Mouse (Mus musculus): Measurements from ENCODE around the gene Tor4a. TPM values are rescaled to one million over a fixed set of nuclear protein-coding genes. Genes with fewer than 3 reads are reported as not detected.
A peak's percentile ranks its signal among the peaks of the same experiment; 100 is the strongest.

The Tor4a gene
- polyA plus RNA-seq, 1 experiment from 2014 or later = 3.1 TPM

DNA sequence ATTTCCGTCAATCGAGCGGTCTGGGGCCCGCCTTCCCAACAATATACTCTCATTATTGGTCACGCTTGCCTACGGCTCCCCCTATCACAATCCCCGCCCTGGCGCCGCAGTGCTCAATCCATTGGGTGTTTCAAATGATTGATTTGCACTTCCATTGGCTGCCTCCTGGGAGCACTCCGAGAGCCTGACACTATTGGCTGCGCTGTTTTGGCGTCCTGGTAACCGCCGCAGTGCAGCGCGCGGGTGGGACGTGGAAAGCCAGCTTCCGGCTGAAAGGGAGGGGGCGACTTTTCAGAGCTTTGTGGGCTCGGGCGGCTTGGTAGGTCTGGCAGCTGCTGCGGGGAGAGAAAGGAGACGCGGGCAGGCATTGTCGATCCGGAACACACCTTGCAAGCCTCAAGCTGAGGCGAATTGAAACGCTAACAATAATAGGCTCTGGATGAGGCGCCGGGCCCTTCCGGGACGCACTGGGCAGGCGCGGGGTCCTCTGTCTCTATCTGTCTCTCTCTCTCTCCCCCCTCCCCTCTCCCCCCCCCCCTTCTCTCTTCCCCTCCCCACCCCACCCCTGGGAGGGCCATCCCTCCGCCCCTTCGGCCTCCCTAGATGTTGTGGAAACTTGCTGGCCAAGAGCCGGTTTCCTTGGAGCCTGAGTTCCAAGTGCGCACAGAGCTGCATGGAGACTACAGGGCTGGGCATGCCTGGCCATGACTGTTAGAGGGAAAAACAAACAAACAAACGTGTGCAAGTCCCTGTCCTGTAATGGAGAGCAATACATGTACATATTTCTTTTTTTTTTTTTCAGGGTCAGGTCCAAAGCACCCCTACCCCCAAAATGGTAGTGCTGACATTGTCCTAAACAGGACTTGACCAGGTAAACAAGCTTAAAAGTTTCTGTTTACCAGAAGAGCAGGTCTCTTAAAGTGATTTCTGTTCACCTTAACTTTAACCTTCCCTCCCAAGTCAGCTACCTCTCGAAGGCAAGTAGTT, 28.4 kb upstream of the Tor4a start:
- H3K4me2 ChIP-seq (replicated peaks) = peak overlapping the region; percentile 45
- H3K36me3 ChIP-seq = peaks cover 10% of the 10 kb centered on the region; the same call in 1 of the 2 replicates
- peaks cover 11% of the 10 kb centered on the region for H3K4me1 ChIP-seq
- peak overlapping the region; percentile 53 for H3K9ac ChIP-seq
- H3K9me3 ChIP-seq = no peaks in the 10 kb centered on the region
- peak overlapping the region; percentile 96 for H3K27ac ChIP-seq
- peak overlapping the region; percentile 65 for H3K4me3 ChIP-seq
- ATAC-seq (ENCODE audit: insufficient number of reproducible peaks, insufficient read depth, low FRiP score, low TSS enrichment) = peak; percentile 98
- 2% methylated on average over 38 of the region's 41 CpGs for WGBS
- no peaks in the 10 kb centered on the region; the same call in 1 of the 2 replicates for H3K27me3 ChIP-seq

DNA sequence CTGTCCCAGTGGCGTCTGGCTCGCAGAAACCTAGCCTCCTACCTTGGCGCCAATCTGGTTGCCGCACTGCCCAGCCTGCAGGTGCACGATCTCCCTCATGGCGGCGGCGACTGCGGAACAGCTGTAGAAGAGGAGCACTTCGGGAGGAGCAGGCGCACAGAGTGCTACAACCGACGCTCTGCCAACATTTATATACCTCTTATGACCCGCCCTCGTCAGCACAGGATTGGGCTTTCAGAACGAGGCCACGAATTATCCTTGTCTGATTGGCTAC, 27.7 kb upstream of the Tor4a start, which contains the start of gene Tubb4b:
TSS of gene Tubb4b (minus strand) at position 211 of the 274 bp plus-strand sequence.
- Histone ChIP-seq H3K27me3 (no peaks in the 10 kb centered on the region; the same call in 1 of the 2 replicates), H3K36me3 (peaks cover 10% of the 10 kb centered on the region; the same call in 1 of the 2 replicates), H3K9me3 (no peaks in the 10 kb centered on the region), H3K4me3 (peak within 1 kb of the TSS; percentile 65), H3K27ac (peak within 1 kb of the TSS; percentile 96), H3K4me1 (peaks cover 11% of the 10 kb centered on the region), H3K9ac (peak within 1 kb of the TSS; percentile 73), H3K4me2 (replicated peaks) (peak within 1 kb of the TSS; percentile 78)
- ATAC-seq (ENCODE audit: insufficient number of reproducible peaks, insufficient read depth, low FRiP score, low TSS enrichment) = no peak
- WGBS = 0% methylated on average over 17 of the region's 17 CpGs

DNA sequence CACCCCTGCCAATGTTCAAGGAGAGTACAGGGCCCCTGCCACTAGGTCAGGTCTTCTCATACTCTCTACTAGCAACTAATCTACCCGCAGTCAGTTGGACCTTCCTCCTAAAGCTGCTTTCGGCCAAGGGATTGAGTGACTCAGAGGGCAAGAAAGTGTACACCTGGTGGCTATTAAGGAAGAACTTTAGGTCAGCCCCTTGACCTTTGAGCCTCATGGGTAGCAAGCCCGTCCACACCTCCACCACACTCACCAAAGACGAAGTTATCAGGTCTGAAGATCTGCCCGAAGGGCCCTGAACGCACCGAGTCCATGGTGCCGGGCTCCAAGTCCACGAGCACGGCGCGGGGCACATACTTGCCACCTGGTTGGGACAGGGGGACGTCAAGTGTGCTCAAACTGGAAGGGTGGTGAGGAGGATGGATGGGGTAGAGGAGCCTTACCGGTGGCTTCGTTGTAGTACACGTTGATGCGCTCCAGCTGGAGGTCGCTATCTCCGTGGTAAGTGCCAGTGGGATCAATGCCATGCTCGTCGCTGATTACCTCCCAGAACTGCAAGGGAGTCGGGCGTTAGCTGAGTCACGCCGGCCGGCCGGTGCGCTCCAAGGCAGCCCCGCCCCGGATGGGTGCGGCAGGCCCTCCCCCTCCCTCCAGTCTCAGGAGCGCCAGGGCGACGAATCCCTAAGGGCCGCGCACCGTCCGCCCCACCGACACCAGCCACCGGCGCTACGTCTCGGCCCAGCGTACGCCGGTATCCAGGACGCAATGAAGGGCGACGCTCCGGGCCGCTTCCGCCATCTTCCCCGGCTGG, 27.2 kb upstream of the Tor4a start:
- peak overlapping the region; percentile 65 for H3K4me3 ChIP-seq
- H3K4me1 ChIP-seq = peaks cover 11% of the 10 kb centered on the region
- no peaks in the 10 kb centered on the region for H3K9me3 ChIP-seq
- H3K36me3 ChIP-seq = peaks cover 10% of the 10 kb centered on the region; the same call in 1 of the 2 replicates
- H3K4me2 ChIP-seq (replicated peaks) = peak overlapping the region; percentile 78
- peak; percentile 8 for ATAC-seq (ENCODE audit: insufficient number of reproducible peaks, insufficient read depth, low FRiP score, low TSS enrichment)
- H3K9ac ChIP-seq = peak overlapping the region; percentile 73
- WGBS = under 1% methylated on average over 53 of the region's 53 CpGs
- H3K27ac ChIP-seq = peak overlapping the region; percentile 77
- H3K27me3 ChIP-seq = no peaks in the 10 kb centered on the region

DNA sequence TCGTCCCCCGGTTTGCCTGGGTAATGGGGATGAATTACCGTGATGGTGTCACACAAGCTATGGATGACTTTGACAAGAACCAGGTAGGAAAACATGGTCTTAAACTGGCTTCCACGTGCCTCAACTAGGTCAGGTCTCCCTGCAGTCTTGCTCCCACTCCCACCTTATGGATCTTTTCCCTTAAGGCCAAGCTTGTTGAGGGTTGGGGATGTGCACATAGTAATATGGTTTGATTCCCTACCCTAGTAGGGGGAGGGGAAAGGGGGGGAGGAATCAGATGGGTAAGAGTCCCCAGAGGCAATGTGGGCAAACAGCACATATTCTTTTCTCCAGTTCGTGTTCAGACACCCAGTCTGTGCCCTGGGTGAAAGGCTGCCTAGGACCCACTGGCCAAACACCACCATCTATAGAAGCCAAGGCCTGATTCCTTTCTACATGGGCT, 24.7 kb upstream of the Tor4a start:
- WGBS = 69% methylated on average over 5 of the region's 5 CpGs
- Histone ChIP-seq H3K36me3 (peaks cover 10% of the 10 kb centered on the region; the same call in 1 of the 2 replicates), H3K9me3 (no peaks in the 10 kb centered on the region), H3K27me3 (no peaks in the 10 kb centered on the region), H3K4me1 (peaks cover 11% of the 10 kb centered on the region), H3K9ac (no peak overlapping the region), H3K27ac (no peak overlapping the region), H3K4me3 (no peak overlapping the region), H3K4me2 (replicated peaks) (no peak overlapping the region)
- no peak for ATAC-seq (ENCODE audit: insufficient number of reproducible peaks, insufficient read depth, low FRiP score, low TSS enrichment)

DNA sequence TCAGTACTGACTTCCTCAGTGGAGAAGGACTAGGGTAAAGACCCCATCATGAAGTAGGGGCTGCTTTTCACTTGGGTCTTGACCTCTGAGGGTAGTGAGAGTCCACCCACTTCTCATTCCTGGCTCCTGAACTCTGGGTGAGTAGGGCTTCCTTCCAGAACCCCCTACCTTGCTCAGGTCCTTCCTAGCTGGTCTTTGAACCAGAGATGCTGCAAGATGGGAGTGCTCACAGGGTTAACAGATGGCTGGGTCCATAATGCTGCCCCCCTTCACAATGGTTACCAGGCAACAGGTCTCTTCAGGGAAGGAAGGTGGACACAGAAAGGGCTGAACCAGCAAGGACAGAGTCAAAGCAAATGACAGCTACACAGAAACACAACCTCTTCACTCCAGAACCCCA, 21.8 kb upstream of the Tor4a start, which contains the start of gene Fam166a:
TSS of gene Fam166a (plus strand) at position 301 of the 400 bp plus-strand sequence.
- H3K4me3 ChIP-seq = no peak within 1 kb of the TSS
- H3K9ac ChIP-seq = no peak within 1 kb of the TSS
- H3K27ac ChIP-seq = no peak within 1 kb of the TSS
- peaks cover 4% of the 10 kb centered on the region for H3K4me1 ChIP-seq
- H3K9me3 ChIP-seq = no peaks in the 10 kb centered on the region
- H3K4me2 ChIP-seq (replicated peaks) = no peak within 1 kb of the TSS
- H3K27me3 ChIP-seq = no peaks in the 10 kb centered on the region
- ATAC-seq (ENCODE audit: insufficient number of reproducible peaks, insufficient read depth, low FRiP score, low TSS enrichment) = no peak
- peaks cover 10% of the 10 kb centered on the region; the same call in 1 of the 2 replicates for H3K36me3 ChIP-seq

DNA sequence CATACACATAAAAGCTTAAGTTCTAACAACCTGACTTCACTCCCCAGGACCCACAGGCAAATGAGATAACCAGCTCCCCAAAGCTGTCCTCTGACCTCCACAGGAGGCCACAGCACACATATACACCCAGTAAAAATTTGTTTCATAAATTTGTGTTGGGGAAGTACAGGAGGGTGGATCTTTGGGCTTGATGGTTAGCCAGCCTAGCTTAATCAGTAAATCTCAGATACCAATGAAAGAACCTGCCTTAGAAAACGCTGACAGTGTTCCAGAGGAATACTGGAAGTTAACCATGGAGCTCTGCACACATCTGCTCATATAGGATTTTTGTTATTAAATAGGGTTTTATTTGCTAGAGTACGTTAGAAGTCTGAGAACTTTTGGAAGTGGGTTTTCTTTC, 21.0 kb upstream of the Tor4a start:
- no peaks in the 10 kb centered on the region for H3K4me1 ChIP-seq
- no peak overlapping the region for H3K4me2 ChIP-seq (replicated peaks)
- no peaks in the 10 kb centered on the region for H3K9me3 ChIP-seq
- 59% methylated on average over 2 of the region's 2 CpGs for WGBS
- H3K4me3 ChIP-seq = no peak overlapping the region
- no peaks in the 10 kb centered on the region for H3K27me3 ChIP-seq
- H3K27ac ChIP-seq = no peak overlapping the region
- ATAC-seq (ENCODE audit: insufficient number of reproducible peaks, insufficient read depth, low FRiP score, low TSS enrichment) = no peak
- H3K36me3 ChIP-seq = peaks cover 10% of the 10 kb centered on the region; the same call in 1 of the 2 replicates
- H3K9ac ChIP-seq = no peak overlapping the region

DNA sequence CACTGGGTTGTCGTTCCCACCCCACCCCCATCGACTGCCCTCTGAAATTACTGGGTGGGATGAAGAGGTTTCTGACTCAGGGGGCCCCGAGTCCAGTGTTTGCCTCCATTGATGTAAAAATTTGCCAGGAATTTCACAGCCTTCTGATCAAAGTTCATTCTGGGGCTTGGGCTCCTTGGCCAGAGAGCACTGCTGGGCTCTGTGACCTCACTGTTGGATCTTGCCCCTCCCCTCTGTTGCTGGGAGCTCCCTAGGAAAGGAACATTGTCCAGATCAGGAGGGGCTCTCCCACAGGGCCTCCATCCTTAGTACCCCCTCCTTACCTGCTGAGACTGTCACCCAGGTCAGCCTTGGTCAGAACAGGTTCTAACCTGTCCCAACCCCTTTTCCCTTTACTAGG, 17.8 kb upstream of the Tor4a start, which contains the start of gene Stpg3:
TSS of gene Stpg3 (minus strand) at position 194 of the 400 bp plus-strand sequence.
- Histone ChIP-seq H3K27me3 (no peaks in the 10 kb centered on the region), H3K9me3 (no peaks in the 10 kb centered on the region), H3K27ac (no peak within 1 kb of the TSS), H3K9ac (no peak within 1 kb of the TSS), H3K36me3 (no peaks in the 10 kb centered on the region), H3K4me2 (replicated peaks) (no peak within 1 kb of the TSS), H3K4me3 (no peak within 1 kb of the TSS), H3K4me1 (peaks cover 11% of the 10 kb centered on the region)
- ATAC-seq (ENCODE audit: insufficient number of reproducible peaks, insufficient read depth, low FRiP score, low TSS enrichment) = no peak
- 76% methylated on average over 3 of the region's 3 CpGs for WGBS

DNA sequence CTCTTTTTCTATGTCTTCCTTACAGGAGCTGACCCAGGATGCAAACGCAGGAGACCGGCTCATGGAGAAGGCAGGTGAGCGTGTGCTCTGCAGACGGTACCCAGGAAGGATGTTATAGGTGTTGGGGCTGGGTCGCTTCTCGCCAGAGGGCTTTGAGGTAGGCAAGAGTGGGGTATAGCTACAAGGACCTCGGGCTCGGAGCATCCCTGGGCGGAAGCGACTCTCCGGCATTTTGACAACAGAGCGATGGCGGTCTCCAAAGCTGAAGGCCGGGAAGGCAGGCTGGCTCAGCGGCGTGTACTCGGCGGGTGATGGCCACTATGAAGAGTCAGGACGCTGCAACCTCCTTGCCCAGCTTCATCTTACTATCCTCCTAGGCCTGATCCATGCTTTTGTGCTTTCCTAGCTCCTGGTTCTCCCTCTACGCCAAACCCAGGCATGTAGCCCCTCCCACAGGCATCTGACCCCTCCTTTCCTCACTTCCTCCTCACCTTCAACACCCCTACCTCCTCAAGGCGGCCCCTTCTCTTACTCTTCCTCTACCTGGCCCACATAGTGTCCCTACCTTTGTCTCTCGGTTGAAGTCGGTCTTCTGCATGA, 16.7 kb upstream of the Tor4a start:
- Histone ChIP-seq H3K9ac (no peak overlapping the region), H3K27ac (no peak overlapping the region), H3K36me3 (no peaks in the 10 kb centered on the region), H3K4me2 (replicated peaks) (no peak overlapping the region), H3K4me3 (no peak overlapping the region), H3K27me3 (no peaks in the 10 kb centered on the region), H3K9me3 (no peaks in the 10 kb centered on the region), H3K4me1 (peaks cover 11% of the 10 kb centered on the region)
- WGBS = 59% methylated on average over 23 of the region's 23 CpGs
- no peak for ATAC-seq (ENCODE audit: insufficient number of reproducible peaks, insufficient read depth, low FRiP score, low TSS enrichment)

DNA sequence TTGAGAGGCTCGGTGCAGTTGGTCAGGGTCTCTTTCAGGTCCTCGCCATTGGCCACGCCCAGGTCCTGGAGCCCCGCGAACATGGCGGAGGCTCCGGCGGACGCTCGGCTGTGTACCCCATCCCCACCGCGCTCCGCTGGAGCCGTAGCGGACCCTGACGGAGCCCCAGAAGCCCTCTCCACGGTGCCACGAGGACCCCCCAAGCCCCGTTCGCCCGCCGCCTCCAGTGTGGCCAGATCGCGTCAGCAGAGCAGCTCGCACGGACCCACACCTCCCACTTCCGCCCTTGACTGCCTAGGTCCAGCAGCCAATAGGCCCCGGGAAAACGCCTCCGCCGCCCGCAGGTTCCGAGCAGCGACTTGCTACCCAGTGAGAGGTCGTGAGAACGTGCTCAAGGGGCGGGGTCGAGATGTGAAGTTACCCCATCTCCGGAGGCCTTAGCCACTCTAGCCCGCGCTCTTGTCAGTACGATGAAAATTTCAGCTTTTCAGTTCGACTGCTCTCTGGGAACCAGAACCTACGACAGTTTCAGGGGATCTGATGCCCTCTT, 14.5 kb upstream of the Tor4a start, which contains the start of gene Nelfb:
TSS of gene Nelfb (minus strand) at position 369 of the 550 bp plus-strand sequence.
- peak within 1 kb of the TSS; percentile 86 for H3K4me3 ChIP-seq
- peaks cover 11% of the 10 kb centered on the region for H3K4me1 ChIP-seq
- H3K4me2 ChIP-seq (replicated peaks) = peak within 1 kb of the TSS; percentile 92
- peak within 1 kb of the TSS; percentile 87 for H3K27ac ChIP-seq
- no peaks in the 10 kb centered on the region for H3K9me3 ChIP-seq
- peak; percentile 81 for ATAC-seq (ENCODE audit: insufficient number of reproducible peaks, insufficient read depth, low FRiP score, low TSS enrichment)
- WGBS = under 1% methylated on average over 44 of the region's 44 CpGs
- H3K36me3 ChIP-seq = peaks cover 18% of the 10 kb centered on the region
- H3K27me3 ChIP-seq = no peaks in the 10 kb centered on the region
- H3K9ac ChIP-seq = peak within 1 kb of the TSS; percentile 85

DNA sequence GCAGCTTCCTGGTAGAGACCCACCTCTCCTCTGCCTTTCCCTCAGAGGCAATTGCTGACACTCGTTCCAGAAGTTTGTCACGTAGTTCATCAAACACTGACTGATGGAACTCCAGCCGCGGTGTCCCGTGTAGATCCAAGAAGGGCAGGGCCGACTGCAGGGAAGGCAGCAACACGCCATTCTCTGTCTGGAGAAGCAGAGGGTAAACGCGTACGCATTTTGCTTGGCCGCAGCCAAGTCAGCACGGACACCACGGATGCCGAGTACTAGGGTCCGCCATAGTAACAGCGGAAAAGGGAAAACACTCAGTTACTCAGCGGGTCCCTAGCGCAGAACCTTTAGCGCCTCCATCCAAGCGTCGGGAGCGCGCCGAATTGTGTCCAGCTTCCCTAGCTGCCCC, 14.0 kb upstream of the Tor4a start:
- under 1% methylated on average over 24 of the region's 24 CpGs for WGBS
- peaks cover 11% of the 10 kb centered on the region for H3K4me1 ChIP-seq
- peak overlapping the region; percentile 85 for H3K9ac ChIP-seq
- peak; percentile 17; the same call in 1 of the 2 replicates for ATAC-seq (ENCODE audit: insufficient number of reproducible peaks, insufficient read depth, low FRiP score, low TSS enrichment)
- no peaks in the 10 kb centered on the region for H3K9me3 ChIP-seq
- peak overlapping the region; percentile 87 for H3K27ac ChIP-seq
- H3K4me2 ChIP-seq (replicated peaks) = peak overlapping the region; percentile 92
- H3K4me3 ChIP-seq = peak overlapping the region; percentile 86
- peaks cover 23% of the 10 kb centered on the region for H3K36me3 ChIP-seq
- no peaks in the 10 kb centered on the region for H3K27me3 ChIP-seq

DNA sequence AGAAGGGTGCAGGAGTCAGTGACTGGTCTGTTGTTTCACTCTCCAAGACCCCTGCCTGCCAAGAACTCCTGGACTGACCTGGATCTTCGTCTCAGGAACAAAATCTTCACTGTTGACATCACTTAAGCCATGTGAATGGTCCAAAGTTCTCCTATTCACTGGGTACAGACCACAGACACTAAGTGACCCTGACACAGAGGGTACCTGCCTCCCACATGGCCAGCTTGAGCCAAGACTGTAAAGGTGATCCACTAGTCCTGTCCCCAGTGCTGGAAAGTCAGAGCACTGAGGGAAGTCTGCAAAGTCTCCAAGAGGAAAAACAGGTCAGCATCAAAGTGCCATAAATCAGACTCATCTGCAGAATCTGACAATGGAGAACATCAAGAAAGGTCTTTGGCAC, 10.9 kb upstream of the Tor4a start:
- Histone ChIP-seq H3K9me3 (no peaks in the 10 kb centered on the region), H3K4me2 (replicated peaks) (no peak overlapping the region), H3K9ac (no peak overlapping the region), H3K4me1 (peaks cover 11% of the 10 kb centered on the region), H3K27me3 (no peaks in the 10 kb centered on the region), H3K36me3 (peaks cover 52% of the 10 kb centered on the region), H3K27ac (no peak overlapping the region), H3K4me3 (no peak overlapping the region)
- no peak for ATAC-seq (ENCODE audit: insufficient number of reproducible peaks, insufficient read depth, low FRiP score, low TSS enrichment)
- 74% methylated on average over 1 of the region's 1 CpGs for WGBS
